20 mouse cellular contexts compared by ENCODE assay signal in genomic region chr5:43776993-43777392, GRCm38 (mm10). TPM values are rescaled to one million over a fixed set of nuclear protein-coding genes. Genes with fewer than 3 reads are reported as not detected.
"Had no signal": no experiment of that assay in that cellular context is flagged by ENCODE, and none has a peak within 500 bp of the region (broad histone marks: within the 10 kb centered on the region; RNA-seq: fewer than 3 reads in every experiment).

No protein-coding gene starts in this region.

- H3K27ac ChIP-seq: kidney, postnatal 0 days; limb, embryonic 12.5 days; limb, embryonic 15.5 days; liver, embryonic 14.5 days; macrophage; midbrain, embryonic 12.5 days; midbrain, embryonic 15.5 days; neural tube, embryonic 12.5 days; neural tube, embryonic 15.5 days; stomach, embryonic 15.5 days had no signal

- H3K9ac ChIP-seq: limb, embryonic 12.5 days; limb, embryonic 15.5 days; liver, embryonic 14.5 days; liver, postnatal 0 days; midbrain, embryonic 12.5 days; midbrain, embryonic 15.5 days; neural tube, embryonic 12.5 days; neural tube, embryonic 15.5 days; stomach, embryonic 15.5 days had no signal

- H3K27me3 ChIP-seq: limb, embryonic 12.5 days; limb, embryonic 15.5 days; midbrain, embryonic 12.5 days; midbrain, embryonic 15.5 days; neural tube, embryonic 12.5 days; neural tube, embryonic 15.5 days; stomach, embryonic 15.5 days had no signal

- H3K9me3 ChIP-seq: limb, embryonic 12.5 days; limb, embryonic 15.5 days; midbrain, embryonic 12.5 days; midbrain, embryonic 15.5 days; neural tube, embryonic 12.5 days; neural tube, embryonic 15.5 days; stomach, embryonic 15.5 days had no signal

- H3K4me3 ChIP-seq: limb, embryonic 12.5 days; limb, embryonic 15.5 days; midbrain, embryonic 12.5 days; midbrain, embryonic 15.5 days; neural tube, embryonic 12.5 days; neural tube, embryonic 15.5 days; stomach, embryonic 15.5 days had no signal

- H3K4me2 ChIP-seq: limb, embryonic 12.5 days; limb, embryonic 15.5 days; liver, embryonic 11.5 days; midbrain, embryonic 12.5 days; midbrain, embryonic 15.5 days; neural tube, embryonic 12.5 days; neural tube, embryonic 15.5 days; stomach, embryonic 15.5 days had no signal

- ATAC-seq: liver, postnatal 0 days; midbrain, embryonic 15.5 days had no signal

- H3K36me3 ChIP-seq: limb, embryonic 15.5 days; midbrain, embryonic 12.5 days; midbrain, embryonic 15.5 days; neural tube, embryonic 12.5 days; neural tube, embryonic 15.5 days; stomach, embryonic 15.5 days had no signal

- DNase-seq: kidney, adult 2 months; kidney, postnatal 25 days; left cerebral cortex, postnatal 4 days; liver, postnatal 0 days; right cerebral cortex, adult 18-20 months; right cerebral cortex, postnatal 14 days; spleen, adult 18-20 months; thymus, postnatal 25 days had no signal

RNA-seq across cellular contexts. Expression of gene Bst1, which starts 41.7 kb away (rescaled TPM):
- total RNA-seq: left cerebral cortex, adult 8-10 months; left cerebral cortex, postnatal 4 days had no signal
- polyA plus RNA-seq: limb, embryonic 12.5 days; midbrain, embryonic 15.5 days; neural tube, embryonic 12.5 days had no signal
